Mouse (Mus musculus): ENCODE measurements at regions not wholly inside any gene's neighbourhood (a gene's known extent, or its start where the extent isn't known, plus 50 kb on each side); places are given as distances from the start of the nearest gene placed in this dataset.

DNA sequence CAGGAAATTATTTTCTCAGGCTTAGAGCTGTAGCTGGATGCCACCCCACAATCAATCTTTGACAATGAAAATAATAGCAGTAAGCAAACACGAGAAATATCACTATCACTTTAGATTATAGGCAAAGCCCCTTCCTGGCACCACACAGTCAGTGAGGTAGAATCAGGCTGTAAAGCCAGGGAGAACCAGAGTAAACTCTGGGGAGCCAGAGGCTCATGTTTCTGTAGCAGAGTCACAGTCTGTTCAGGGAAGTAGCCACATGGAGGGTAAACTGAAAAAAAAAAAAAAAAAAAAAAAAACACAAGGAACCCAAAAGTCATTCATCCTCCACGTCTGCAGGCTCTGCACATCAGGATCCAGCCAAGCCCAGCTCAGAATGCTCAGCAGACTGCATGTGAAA, 73.6 kb upstream of the Kctd3 start:
- ATAC-seq: no peak

DNA sequence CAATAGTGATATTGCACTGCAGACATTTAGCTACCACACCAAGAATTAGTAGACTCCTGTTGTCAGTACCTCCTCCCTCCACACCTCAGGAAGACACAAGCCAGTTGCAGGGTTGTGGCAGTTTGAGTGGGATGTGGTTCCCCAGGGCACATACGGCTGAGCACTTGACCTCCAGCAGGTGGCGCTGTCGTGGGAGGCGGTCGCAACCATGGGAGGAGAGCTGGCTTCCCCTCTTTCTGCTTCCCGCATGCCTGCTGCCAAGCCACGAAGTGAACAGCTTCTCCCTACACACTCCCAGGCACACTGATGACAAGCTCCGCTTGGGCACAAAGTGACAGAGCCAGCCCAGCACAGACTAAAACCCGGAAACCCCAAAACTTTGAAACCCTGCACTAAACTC, 73.2 kb upstream of the Kctd3 start:
- ATAC-seq: no peak

DNA sequence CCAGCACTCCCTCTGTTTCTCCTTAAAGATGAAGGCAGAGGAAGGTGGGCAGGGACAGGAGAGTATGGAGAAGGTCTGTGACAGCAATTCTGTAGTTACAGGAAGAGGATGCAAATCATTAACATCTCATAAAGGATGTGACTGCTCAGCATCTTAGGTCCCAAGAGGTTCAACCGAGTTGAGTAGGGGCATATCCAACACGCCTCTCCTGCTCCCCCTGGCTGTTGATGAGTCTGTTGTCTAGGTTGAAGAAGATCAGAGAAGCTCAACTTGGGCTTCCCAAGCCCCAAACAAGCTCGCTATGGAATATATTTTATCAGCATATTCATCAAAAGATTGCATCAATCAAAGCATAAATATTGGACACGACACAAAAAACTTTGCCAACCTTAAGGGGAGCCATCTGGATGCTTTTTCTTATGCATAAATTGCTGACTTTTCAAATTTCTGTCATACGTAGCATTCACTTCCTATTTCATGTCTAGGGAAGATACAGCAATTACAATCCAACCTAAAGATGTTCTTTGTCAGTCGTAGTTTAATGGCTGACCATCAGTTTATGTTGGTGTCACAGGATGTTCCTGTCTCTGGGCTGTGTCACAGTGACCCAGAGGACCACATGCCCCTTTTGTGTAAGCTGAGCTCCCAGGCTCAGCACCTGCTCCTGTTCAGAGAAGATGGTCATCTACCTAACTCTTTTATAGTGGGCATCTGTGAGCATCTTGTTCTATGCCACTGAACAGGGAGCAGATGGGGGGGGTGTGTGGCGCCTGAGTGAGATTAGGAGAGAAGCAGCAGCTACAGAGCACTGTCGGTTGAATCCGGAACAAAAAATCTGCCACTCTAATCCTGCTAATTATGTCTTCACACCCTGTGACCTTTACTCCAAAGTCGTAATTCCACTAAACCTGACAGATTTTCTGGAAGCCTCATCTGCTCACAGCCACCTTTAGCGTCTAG, 72.1 kb upstream of the Kctd3 start:
- ATAC-seq: no peak

DNA sequence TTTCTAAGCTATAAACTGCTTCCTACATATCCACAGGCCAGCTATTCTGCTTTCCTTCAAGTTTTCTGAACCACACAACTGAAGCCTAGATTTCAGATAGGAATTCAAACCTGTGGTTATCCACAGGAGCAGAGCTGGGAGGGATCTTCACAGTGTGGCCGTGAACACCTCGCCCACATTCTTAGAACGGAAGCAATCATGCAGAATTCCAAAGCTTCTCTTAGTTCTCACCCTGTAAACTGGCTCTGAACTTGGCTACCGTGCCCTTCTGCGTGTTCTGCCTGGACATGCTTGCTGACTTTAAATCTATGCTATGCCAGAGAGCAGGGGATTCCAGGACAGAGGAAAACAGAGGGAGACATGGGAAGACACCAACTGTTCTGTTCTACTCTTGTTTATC, 70.2 kb upstream of the Kctd3 start:
- ATAC-seq: no peak

DNA sequence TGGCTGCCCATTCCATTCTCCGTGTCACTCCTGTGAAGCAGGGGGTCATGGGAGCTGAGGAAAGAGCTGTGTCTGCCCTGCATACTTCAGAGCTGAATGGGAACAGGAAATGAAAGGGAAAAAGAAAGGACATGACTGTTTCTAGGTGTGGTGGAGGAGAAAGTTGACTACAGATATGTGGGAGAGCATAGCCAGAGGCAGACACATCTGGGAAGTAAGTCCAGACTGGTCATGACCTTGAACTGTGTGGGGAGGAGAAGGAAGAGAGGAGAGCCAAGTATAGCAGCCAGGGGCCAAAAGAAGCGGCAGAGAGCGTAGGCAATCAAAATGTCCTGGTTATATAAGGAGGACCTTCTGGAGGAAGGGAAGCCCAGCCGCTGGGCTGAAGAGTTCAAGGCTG, 68.6 kb upstream of the Kctd3 start:
- ATAC-seq: no peak

DNA sequence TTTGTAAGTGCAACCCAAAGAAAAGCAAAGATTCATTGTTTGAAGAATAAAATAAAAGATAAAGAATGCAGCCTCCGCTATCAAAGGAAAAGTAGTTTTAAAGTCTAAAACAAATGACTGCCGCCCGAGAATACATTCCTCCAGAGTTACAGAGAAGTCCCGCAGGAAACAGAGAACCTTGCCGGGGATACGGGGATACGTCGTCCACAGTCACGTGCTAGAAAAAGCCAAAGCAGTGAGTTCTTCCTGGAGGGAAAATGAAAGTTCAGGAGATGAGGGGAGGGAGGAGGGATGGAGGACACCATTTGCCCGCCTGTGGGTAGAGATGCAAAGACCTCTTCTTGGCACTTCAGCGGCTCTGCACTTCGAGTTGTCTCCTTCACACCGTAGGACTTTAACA, 68.0 kb upstream of the Kctd3 start:
- no peak for ATAC-seq

DNA sequence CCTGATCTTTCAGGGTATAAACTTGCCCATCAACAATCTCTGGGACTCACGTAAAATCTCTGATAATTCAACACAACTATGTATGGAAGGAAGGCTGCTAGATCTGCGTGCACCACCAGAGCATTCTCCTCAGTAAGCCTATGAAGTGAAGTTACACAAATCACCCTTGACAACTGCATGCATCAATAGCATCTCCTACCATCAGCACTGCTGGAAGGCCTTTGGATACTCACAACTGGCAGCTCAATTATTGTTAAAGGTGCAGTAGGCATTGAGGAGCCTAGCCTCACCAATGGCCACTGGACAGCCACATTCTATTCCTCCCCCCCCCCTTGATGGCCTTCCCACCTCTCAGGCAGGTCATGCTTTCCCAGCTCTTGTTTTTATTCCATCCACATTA, 64.9 kb upstream of the Kctd3 start:
- ATAC-seq: no peak

DNA sequence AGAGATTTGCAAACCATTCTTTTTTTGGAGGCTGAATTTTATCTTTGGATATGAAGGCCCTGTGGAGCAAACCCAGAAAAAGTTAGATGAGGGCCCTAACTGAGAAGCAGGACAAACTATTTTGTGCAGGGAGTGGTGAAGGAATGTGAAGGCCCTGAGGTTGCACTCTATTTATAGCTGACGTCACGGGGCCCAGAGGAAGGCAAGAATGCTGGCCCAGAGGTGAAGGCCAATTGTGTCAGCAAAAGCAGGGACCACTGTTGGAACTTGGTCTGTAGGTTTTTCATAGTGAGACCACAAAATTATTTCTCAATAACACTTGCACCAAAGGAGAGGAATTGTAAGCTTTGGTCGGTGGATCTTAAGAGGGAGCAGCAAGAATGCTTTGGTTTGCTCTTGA, 60.6 kb upstream of the Kctd3 start:
- no peak for ATAC-seq

DNA sequence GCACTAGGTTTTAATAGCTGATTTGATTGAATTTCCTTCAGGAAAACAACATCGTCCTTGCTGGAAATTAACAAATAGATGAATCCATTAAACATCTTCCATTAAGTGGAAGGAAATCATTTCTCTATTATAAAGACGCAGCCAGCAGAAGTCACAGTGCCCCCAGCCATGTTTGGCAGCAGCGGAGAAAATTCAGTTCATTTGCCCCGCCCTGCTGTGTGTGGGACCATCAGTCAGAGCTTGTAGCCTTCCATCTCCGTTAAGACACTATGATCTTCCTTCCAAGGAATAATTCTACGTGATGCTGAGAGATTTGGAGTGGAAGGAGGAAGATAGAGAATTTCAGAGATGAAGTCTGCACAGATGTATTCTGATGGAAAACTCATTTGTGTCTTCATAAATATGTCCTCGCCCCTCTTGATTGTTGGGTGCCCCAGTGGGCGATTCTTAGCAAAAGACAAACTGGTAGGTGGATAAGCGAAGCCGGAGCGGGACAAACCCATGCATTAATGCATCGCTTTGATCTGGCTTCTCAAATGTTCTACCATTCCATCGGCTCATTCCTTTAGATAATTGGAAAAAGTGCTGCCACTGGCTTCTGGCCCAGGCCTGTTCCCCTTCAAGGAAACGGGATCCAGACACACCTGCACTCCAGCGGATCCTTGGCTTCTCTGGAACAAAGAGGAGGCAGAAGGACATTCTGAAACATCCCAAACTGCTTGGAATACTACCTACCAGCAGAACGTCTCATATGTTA, 59.7 kb upstream of the Kctd3 start:
- no peak for ATAC-seq

DNA sequence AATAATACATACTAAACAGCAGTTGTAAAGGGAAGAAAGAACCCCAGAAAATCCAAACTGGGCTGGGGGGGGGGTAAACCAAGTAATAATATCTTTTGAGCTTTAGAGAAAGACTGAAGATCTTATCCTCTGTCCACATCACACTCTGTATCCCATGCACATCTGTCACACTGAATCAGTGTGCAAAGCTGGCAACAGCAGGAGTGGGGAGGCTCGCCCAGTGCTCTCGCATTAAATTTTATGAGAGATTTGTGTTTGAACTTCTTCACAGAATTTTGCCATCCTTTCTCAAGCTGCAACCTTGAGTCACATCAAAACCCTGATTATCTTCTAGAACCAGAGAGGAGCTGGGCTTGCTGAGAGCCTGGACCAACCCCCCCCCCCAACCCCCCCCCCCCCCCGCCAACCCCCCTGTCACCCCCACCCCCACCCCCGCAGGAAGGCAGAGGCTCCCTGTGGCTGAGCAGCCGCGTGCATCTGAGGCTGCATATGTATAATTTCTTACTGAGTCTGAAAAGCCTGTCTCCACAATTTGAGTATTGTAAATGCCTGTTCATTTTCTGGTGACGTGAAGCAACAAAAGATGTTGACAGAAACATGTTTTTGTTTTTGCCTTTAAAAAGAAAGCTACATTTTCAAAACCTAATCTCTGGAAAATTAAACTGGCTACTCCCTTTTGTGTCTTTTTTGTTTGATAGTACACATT, 59.0 kb upstream of the Kctd3 start:
- no peak for ATAC-seq

DNA sequence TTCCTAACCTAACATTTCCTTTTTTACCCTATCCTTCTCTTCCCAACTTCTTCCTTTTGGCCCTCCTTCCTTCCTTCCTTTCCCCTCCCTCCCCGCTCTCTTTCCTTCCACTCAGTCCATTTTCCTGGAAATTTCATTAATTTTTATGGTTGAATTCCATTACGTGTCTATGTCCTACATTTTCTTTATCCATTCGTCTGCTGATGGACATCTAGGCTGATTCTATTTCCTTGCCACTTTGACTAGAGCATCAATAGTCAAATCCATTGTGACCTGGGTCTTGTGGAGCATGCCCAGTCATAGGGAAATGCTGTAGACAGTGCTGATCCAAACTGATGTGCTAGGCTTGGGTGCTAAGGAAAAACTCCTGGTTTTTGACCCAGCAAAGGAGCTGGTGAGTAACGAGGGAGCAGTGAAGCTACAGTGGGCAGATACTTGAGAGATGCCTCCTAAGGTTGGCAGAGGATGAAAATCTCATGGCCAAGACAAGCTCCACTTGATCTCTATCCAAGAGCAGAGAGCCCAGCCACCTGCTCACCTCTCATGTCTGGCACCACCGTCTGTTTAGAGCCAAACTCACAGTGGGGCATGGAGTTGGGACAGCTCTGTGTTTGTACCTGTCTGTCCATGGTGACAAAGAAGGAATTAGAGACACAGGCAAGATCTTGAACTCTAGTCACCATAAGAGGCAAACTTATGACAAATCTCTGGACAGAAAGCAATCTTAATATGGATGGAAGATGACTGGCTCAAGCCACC, 57.7 kb upstream of the Kctd3 start:
- peak; percentile 68 for ATAC-seq

DNA sequence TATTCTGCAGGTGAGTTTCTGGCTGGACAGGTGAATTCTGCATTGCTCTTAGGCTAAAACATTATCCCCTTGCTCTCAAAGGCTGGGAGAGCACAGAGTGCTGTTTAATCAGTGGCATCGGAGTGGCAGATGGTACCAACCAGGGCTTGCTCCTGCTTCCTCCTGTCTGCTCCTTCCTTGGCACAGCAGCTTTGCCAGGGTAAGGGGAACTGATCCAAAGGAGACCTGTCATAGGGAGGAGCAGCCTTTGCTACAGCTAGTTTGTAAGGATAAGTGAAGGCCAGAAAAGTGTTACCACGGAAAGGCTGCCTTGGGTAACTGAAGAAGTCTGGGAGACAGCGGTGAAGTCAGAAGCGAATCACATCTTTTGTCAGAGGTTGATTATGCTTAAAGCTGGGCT, 57.0 kb upstream of the Kctd3 start:
- ATAC-seq: no peak

DNA sequence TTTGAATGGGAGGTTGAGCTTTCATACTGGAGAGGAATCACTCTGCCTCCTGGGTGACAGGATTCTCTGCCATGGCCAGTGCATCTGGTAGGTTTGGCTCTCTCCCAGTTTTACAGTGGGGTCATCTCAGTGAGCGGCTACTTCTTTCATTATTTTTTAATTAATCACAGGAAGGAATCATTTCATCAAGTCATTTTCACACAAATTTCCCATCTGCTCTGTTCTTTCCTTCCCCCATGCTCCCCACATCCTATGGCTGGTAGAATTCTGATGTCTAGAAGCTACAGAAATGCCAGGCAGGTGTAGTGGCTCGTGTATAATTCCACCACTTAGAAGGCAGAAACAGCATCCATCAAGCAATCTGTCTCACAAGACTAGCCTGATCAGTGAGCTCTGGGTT, 56.1 kb upstream of the Kctd3 start:
- ATAC-seq: no peak

DNA sequence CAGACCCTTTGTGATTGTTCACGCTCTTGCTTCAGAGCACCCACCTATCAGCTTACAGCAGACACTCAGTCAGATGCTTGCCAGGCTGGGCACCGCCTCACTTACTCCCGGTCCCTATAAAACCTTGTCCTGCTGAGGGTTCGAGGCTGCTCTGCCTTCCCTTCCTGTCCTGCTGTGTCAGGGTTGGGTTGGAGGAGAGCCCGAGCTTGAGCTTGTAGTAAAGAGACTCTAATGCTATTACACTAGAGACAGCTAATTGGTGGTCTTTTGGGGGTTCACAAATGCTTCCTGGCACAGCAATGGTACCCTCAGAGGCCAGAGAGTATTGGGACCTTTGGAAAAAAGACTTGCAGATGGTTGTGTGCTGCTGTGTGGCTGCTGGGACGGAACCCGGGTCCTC, 55.6 kb upstream of the Kctd3 start:
- no peak for ATAC-seq

Measured in activated CD4-positive, CD25-positive, alpha-beta regulatory T cell, adult 4 months (primary cell).